ENCODE assay signal across 8 mouse cellular contexts in the genomic region with DNA sequence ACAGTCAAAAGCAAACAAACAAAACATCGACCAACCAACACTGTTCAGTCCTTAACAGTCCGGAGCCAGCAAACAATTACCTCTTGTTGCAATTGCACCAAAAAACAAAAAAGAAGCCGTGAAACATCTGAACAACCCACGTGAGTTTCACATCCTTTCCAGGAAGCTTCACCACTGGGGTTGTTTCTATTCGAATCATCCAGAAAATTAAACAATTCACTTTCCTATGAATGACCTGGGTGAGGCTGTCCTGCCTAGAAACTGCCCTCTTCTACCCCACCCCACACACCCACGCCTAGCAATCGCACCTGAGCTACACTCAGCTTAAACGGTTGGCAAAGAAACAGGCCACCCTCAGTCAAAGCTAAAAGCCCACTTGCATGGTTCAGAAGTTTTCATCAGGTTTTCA. TPM values are rescaled to one million over a fixed set of nuclear protein-coding genes. Genes with fewer than 3 reads are reported as not detected.
DNase-seq lines count a peak whose midpoint lies in the region; ATAC-seq and TF ChIP-seq lines count a peak whose summit lies in the region.

No protein-coding gene starts in this region.

- H3K36me3 ChIP-seq in E14TG2a.4 (ENCODE audit: insufficient read depth, low read length), result peaks cover 21% of the 10 kb centered on the region
- peaks cover 11% of the 10 kb centered on the region; the same call in 1 of the 2 replicates for H3K36me3 ChIP-seq in forebrain, embryonic 12.5 days (replicated peaks)
- peaks cover 14% of the 10 kb centered on the region for H3K36me3 ChIP-seq in limb, embryonic 12.5 days
- peaks cover 5% of the 10 kb centered on the region; the same call in 1 of the 2 replicates for H3K36me3 ChIP-seq in midbrain, embryonic 15.5 days (replicated peaks)

- H3K4me3 ChIP-seq in E14TG2a.4 (replicated peaks; ENCODE audit: low read length), result peak overlapping the region; percentile 84
- H3K4me3 ChIP-seq in forebrain, embryonic 12.5 days (replicated peaks), result peak overlapping the region; percentile 79
- H3K4me3 ChIP-seq in limb, embryonic 12.5 days (replicated peaks), result peak overlapping the region; percentile 76
- H3K4me3 ChIP-seq in midbrain, embryonic 15.5 days, result peak overlapping the region; percentile 85

- ATAC-seq in frontal cortex, adult (ENCODE audit: low TSS enrichment), result peak; percentile 20
- no peak for ATAC-seq in forebrain, embryonic 12.5 days (ENCODE audit: low FRiP score)
- peak; percentile 28; the same call in 1 of the 2 replicates for ATAC-seq in limb, embryonic 12.5 days (ENCODE audit: insufficient number of reproducible peaks, insufficient read depth, low FRiP score, low TSS enrichment, low read depth)
- ATAC-seq in midbrain, embryonic 15.5 days (replicated peaks), result peak; percentile 48

- no peak for TF ChIP-seq CTCF in E14TG2a.4 (conservative IDR thresholded peaks at IDR 0.05; ENCODE audit: low read length)

- peak overlapping the region; percentile 65 for H3K27ac ChIP-seq in forebrain, embryonic 12.5 days
- peak overlapping the region; percentile 83; the same call in 1 of the 2 replicates for H3K27ac ChIP-seq in limb, embryonic 12.5 days
- peak overlapping the region; percentile 85; the same call in 1 of the 2 replicates for H3K27ac ChIP-seq in midbrain, embryonic 15.5 days

- H3K4me2 ChIP-seq in forebrain, embryonic 12.5 days, result peak overlapping the region; percentile 56
- H3K4me2 ChIP-seq in limb, embryonic 12.5 days, result peak overlapping the region; percentile 71
- peak overlapping the region; percentile 62 for H3K4me2 ChIP-seq in midbrain, embryonic 15.5 days

- WGBS in forebrain, embryonic 12.5 days, result 34% methylated on average over 8 of the region's 8 CpGs
- 47% methylated on average over 8 of the region's 8 CpGs for WGBS in limb, embryonic 12.5 days
- WGBS in midbrain, embryonic 15.5 days, result 32% methylated on average over 8 of the region's 8 CpGs

- DNase-seq in frontal cortex, postnatal 25 days (ENCODE audit: low spot score in 2 of 2), result no peak
- no peak for DNase-seq in right cerebral cortex, postnatal 14 days
- no peak for DNase-seq in left cerebral cortex, adult 9 months (ENCODE audit: low spot score in 2 of 2)

- H3K27me3 ChIP-seq in E14TG2a.4 (ENCODE audit: insufficient read depth, low read length), result no peaks in the 10 kb centered on the region; the same call in 1 of the 2 replicates
- H3K27me3 ChIP-seq in forebrain, embryonic 12.5 days, result no peaks in the 10 kb centered on the region
- H3K27me3 ChIP-seq in limb, embryonic 12.5 days, result no peaks in the 10 kb centered on the region
- H3K27me3 ChIP-seq in midbrain, embryonic 15.5 days (replicated peaks), result no peaks in the 10 kb centered on the region

- no peaks in the 10 kb centered on the region for H3K9me3 ChIP-seq in E14TG2a.4 (ENCODE audit: low read length)
- no peaks in the 10 kb centered on the region for H3K9me3 ChIP-seq in forebrain, embryonic 12.5 days
- no peaks in the 10 kb centered on the region for H3K9me3 ChIP-seq in limb, embryonic 12.5 days
- H3K9me3 ChIP-seq in midbrain, embryonic 15.5 days, result no peaks in the 10 kb centered on the region

- H3K4me1 ChIP-seq in E14TG2a.4 (replicated peaks; ENCODE audit: low read depth, low read length), result peaks cover 35% of the 10 kb centered on the region
- peaks cover 13% of the 10 kb centered on the region for H3K4me1 ChIP-seq in forebrain, embryonic 12.5 days
- peaks cover 14% of the 10 kb centered on the region for H3K4me1 ChIP-seq in limb, embryonic 12.5 days (replicated peaks)
- H3K4me1 ChIP-seq in midbrain, embryonic 15.5 days, result peaks cover 16% of the 10 kb centered on the region

- peak overlapping the region; percentile 71; the same call in 1 of the 2 replicates for H3K9ac ChIP-seq in forebrain, embryonic 12.5 days
- H3K9ac ChIP-seq in limb, embryonic 12.5 days (replicated peaks), result peak overlapping the region; percentile 88
- H3K9ac ChIP-seq in midbrain, embryonic 15.5 days, result 0 out of 2 replicates have a peak overlapping the region, but pooled peaks have one; percentile 88

RNA-seq across cellular contexts. Expression of a gene that starts 9.8 kb away (rescaled TPM):
- polyA plus RNA-seq in forebrain, embryonic 12.5 days (2016; fragmentation: Nextera tagmentation; extraction: Ambion mirVana), result 132 and 145 TPM in 2 replicates
- 224 and 232 TPM in 2 replicates for polyA plus RNA-seq in limb, embryonic 12.5 days (2016; fragmentation: Nextera tagmentation; extraction: Ambion mirVana)
- polyA plus RNA-seq in midbrain, embryonic 15.5 days (2015; fragmentation: Nextera tagmentation; extraction: Ambion mirVana), result 158 and 163 TPM in 2 replicates
